In the genomic region with DNA sequence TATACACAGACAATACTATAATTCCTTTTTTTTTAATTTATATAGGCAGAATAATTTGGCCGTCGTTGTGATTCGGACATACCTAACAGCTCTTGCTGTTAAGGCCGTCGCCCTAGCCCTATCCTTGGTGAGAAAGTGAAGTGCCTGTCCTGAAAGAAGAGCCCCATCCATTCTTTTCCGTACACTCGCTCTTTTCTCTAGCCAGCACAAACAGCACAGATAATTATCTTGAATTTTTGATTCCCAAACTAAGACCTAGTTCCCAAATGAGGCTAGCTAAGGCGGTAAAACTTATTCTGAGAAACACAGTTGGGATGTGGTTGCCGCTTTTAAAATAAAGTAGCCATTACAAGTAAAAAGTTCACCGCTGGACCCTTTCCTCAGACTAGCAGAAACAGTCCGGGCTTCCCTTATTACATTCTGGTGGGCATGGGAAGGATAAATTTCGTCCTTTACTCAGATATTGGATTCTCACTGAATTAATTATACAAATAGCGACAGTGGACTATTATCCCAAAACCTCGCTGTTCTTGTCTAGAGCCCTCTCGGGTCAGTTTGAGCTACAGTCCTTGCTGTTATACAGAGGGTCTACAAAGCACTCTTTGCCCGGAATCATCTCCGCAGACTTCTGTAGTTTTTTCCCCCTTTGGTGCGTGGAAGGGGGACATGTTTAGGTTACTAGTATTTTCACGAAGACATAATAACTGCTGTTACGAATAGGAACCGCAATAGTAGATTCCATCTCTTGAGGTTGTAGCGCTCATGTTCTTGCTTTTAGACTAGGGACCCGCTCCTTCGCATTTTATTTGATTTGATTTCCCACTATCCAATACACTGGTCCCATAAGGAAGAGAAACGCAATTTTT, we compare ENCODE assay signal across 9 mouse cellular contexts. TPM values are rescaled to one million over a fixed set of nuclear protein-coding genes. Genes with fewer than 3 reads are reported as not detected.
DNase-seq lines count a peak whose midpoint lies in the region; ATAC-seq and TF ChIP-seq lines count a peak whose summit lies in the region.
"Had no signal": no experiment of that assay in that cellular context is flagged by ENCODE, and none has a peak within 500 bp of the region (broad histone marks: within the 10 kb centered on the region; RNA-seq: fewer than 3 reads in every experiment).

No protein-coding gene starts in this region.

- no peak overlapping the region for H3K9ac ChIP-seq in intestine, postnatal 0 days (ENCODE audit: low read depth, low read length)
- H3K9ac ChIP-seq in intestine, embryonic 15.5 days, result no peak overlapping the region
- H3K9ac ChIP-seq in embryonic facial prominence, embryonic 12.5 days, result no peak overlapping the region
- peak overlapping the region; percentile 66 for H3K9ac ChIP-seq in hindbrain, embryonic 13.5 days

- H3K4me2 ChIP-seq in intestine, postnatal 0 days (replicated peaks; ENCODE audit: low read depth), result no peak overlapping the region
- H3K4me2 ChIP-seq in intestine, embryonic 15.5 days (replicated peaks), result no peak overlapping the region
- H3K4me2 ChIP-seq in embryonic facial prominence, embryonic 12.5 days (replicated peaks), result peak overlapping the region; percentile 59
- peak overlapping the region; percentile 51 for H3K4me2 ChIP-seq in hindbrain, embryonic 13.5 days

- no peak overlapping the region for H3K27ac ChIP-seq in intestine, postnatal 0 days (ENCODE audit: low read depth, low read length)
- no peak overlapping the region for H3K27ac ChIP-seq in intestine, embryonic 15.5 days
- H3K27ac ChIP-seq in embryonic facial prominence, embryonic 12.5 days, result no peak overlapping the region
- H3K27ac ChIP-seq in hindbrain, embryonic 13.5 days, result peak overlapping the region; percentile 77

- ATAC-seq in intestine, postnatal 0 days, result no peak
- ATAC-seq in intestine, embryonic 15.5 days, result no peak
- no peak for ATAC-seq in embryonic facial prominence, embryonic 12.5 days (ENCODE audit: insufficient number of reproducible peaks, insufficient read depth, low FRiP score, low TSS enrichment)
- ATAC-seq in hindbrain, embryonic 13.5 days (ENCODE audit: low FRiP score), result no peak

- no peaks in the 10 kb centered on the region for H3K9me3 ChIP-seq in intestine, postnatal 0 days (ENCODE audit: control insufficient read depth)
- H3K9me3 ChIP-seq in intestine, embryonic 15.5 days, result no peaks in the 10 kb centered on the region
- no peaks in the 10 kb centered on the region for H3K9me3 ChIP-seq in embryonic facial prominence, embryonic 12.5 days
- no peaks in the 10 kb centered on the region for H3K9me3 ChIP-seq in hindbrain, embryonic 13.5 days

- peaks cover 93% of the 10 kb centered on the region for H3K27me3 ChIP-seq in intestine, postnatal 0 days (replicated peaks; ENCODE audit: control insufficient read depth, insufficient read depth, low read length)
- H3K27me3 ChIP-seq in intestine, embryonic 15.5 days (replicated peaks), result peaks cover 83% of the 10 kb centered on the region
- H3K27me3 ChIP-seq in embryonic facial prominence, embryonic 12.5 days, result peaks cover 77% of the 10 kb centered on the region
- peaks cover 88% of the 10 kb centered on the region for H3K27me3 ChIP-seq in hindbrain, embryonic 13.5 days
- H3K27me3 ChIP-seq: CH12.LX had no signal

- peak overlapping the region; percentile 36 for H3K4me3 ChIP-seq in intestine, postnatal 0 days (ENCODE audit: low read depth, low read length)
- H3K4me3 ChIP-seq in intestine, embryonic 15.5 days (replicated peaks), result no peak overlapping the region
- no peak overlapping the region; the same call in 1 of the 2 replicates for H3K4me3 ChIP-seq in embryonic facial prominence, embryonic 12.5 days
- H3K4me3 ChIP-seq in hindbrain, embryonic 13.5 days, result peak overlapping the region; percentile 38

- no peaks in the 10 kb centered on the region for H3K4me1 ChIP-seq in intestine, postnatal 0 days (replicated peaks; ENCODE audit: control insufficient read depth, insufficient read depth, low read length)
- H3K4me1 ChIP-seq in intestine, embryonic 15.5 days (replicated peaks), result peaks cover 15% of the 10 kb centered on the region
- H3K4me1 ChIP-seq in embryonic facial prominence, embryonic 12.5 days, result peaks cover 18% of the 10 kb centered on the region
- peaks cover 22% of the 10 kb centered on the region for H3K4me1 ChIP-seq in hindbrain, embryonic 13.5 days (replicated peaks)

- peak; percentile 51 for DNase-seq in naive thymus-derived CD4-positive, alpha-beta T cell, adult 2 months (ENCODE audit: low read depth)
- no peak for DNase-seq in spleen, adult 12 weeks (ENCODE audit: low spot score)
- no peak for DNase-seq in cerebellum, adult 8-10 months
- DNase-seq in frontal cortex, postnatal 10 days (ENCODE audit: low spot score in 2 of 2), result no peak

- TF ChIP-seq CTCF in intestine, postnatal 0 days (IDR thresholded peaks at IDR 0.05; ENCODE audit: low read depth), result no peak

- no peaks in the 10 kb centered on the region for H3K36me3 ChIP-seq in intestine, postnatal 0 days (ENCODE audit: control insufficient read depth, insufficient read depth)
- no peaks in the 10 kb centered on the region for H3K36me3 ChIP-seq in intestine, embryonic 15.5 days
- no peaks in the 10 kb centered on the region for H3K36me3 ChIP-seq in embryonic facial prominence, embryonic 12.5 days
- H3K36me3 ChIP-seq in hindbrain, embryonic 13.5 days, result no peaks in the 10 kb centered on the region

- WGBS in intestine, postnatal 0 days, result 9% methylated on average over 25 of the region's 25 CpGs
- WGBS in intestine, embryonic 15.5 days, result 7% methylated on average over 25 of the region's 25 CpGs
- WGBS in embryonic facial prominence, embryonic 12.5 days, result 4% methylated on average over 25 of the region's 25 CpGs
- 5% methylated on average over 25 of the region's 25 CpGs for WGBS in hindbrain, embryonic 13.5 days

RNA-seq across cellular contexts. Expression of gene Lhx9, which starts 7.7 kb away (rescaled TPM):
- polyA plus RNA-seq in intestine, postnatal 0 days (2015; fragmentation: Nextera tagmentation; extraction: Ambion mirVana), result not detected in 2 replicates
- polyA plus RNA-seq in intestine, embryonic 15.5 days (2015; fragmentation: Nextera tagmentation; extraction: Ambion mirVana), result 0.15 and 0.20 TPM in 2 replicates
- polyA plus RNA-seq in embryonic facial prominence, embryonic 12.5 days (2016; fragmentation: Nextera tagmentation; extraction: Ambion mirVana), result 0.91 and 1.3 TPM in 2 replicates
- 20.5 and 26.4 TPM in 2 replicates for polyA plus RNA-seq in hindbrain, embryonic 13.5 days (2015; fragmentation: Nextera tagmentation; extraction: Ambion mirVana)

RNA-seq across cellular contexts. Expression of gene 2310009B15Rik, which starts 16.0 kb away (rescaled TPM):
- 38.0 TPM in 2 replicates for polyA plus RNA-seq in intestine, postnatal 0 days (2015; fragmentation: Nextera tagmentation; extraction: Ambion mirVana)
- 38.1 and 38.9 TPM in 2 replicates for polyA plus RNA-seq in intestine, embryonic 15.5 days (2015; fragmentation: Nextera tagmentation; extraction: Ambion mirVana)
- 43.2 and 43.4 TPM in 2 replicates for polyA plus RNA-seq in embryonic facial prominence, embryonic 12.5 days (2016; fragmentation: Nextera tagmentation; extraction: Ambion mirVana)
- 35.4 and 37.1 TPM in 2 replicates for polyA plus RNA-seq in hindbrain, embryonic 13.5 days (2015; fragmentation: Nextera tagmentation; extraction: Ambion mirVana)

Comparison
In these comparisons a context has a peak if more than half of its experiments do, and no peak if none do; other contexts are left out.
1. H3K4me3 ChIP-seq: peak in intestine, postnatal 0 days (single experiment) and hindbrain, embryonic 13.5 days (single experiment); none in intestine, embryonic 15.5 days (single experiment) and embryonic facial prominence, embryonic 12.5 days (single experiment).
2. H3K4me2 ChIP-seq: peak in embryonic facial prominence, embryonic 12.5 days (single experiment) and hindbrain, embryonic 13.5 days (single experiment); none in intestine, postnatal 0 days (single experiment) and intestine, embryonic 15.5 days (single experiment).